9 mouse cellular contexts compared by ENCODE assay signal in genomic region chr3:88297321-88297851, GRCm38 (mm10). TPM values are rescaled to one million over a fixed set of nuclear protein-coding genes. Genes with fewer than 3 reads are reported as not detected.
DNase-seq lines count a peak whose midpoint lies in the region; ATAC-seq and TF ChIP-seq lines count a peak whose summit lies in the region.
"Had no signal": no experiment of that assay in that cellular context is flagged by ENCODE, and none has a peak within 500 bp of the region (broad histone marks: within the 10 kb centered on the region; RNA-seq: fewer than 3 reads in every experiment).

No protein-coding gene starts in this region.

- peak overlapping the region; percentile 90 to 95 for H3K27ac ChIP-seq in heart, embryonic 14.5 days (replicated peaks in 1 of 2; ENCODE audit: control insufficient read depth in 1 of 2, insufficient read depth in 1 of 2, low read depth in 2 of 2, low read length in 2 of 2)
- H3K27ac ChIP-seq in CH12.LX (ENCODE audit: insufficient read depth, low read depth) = peak overlapping the region; percentile 83
- peak overlapping the region; percentile 90 for H3K27ac ChIP-seq in hindbrain, embryonic 14.5 days
- peak overlapping the region; percentile 90 for H3K27ac ChIP-seq in liver, embryonic 16.5 days (ENCODE audit: low read length)

- dilution Hi-C loops in CH12.LX (cut with MboI; ENCODE audit: extremely low pct_ligation_motif_present, extremely low pct_unique_long_range_greater_than_20kb, low sequenced_read_pairs) = no loop called here

- in situ Hi-C loops in CH12.LX (cut with MboI; ENCODE audit: low pct_ligation_motif_present, low pct_unique_long_range_greater_than_20kb, low sequenced_read_pairs) = loop anchor here (5.0 kb wide), 1 partner anchor 35 kb away; no protein-coding TSS in a partner anchor

- no peaks in the 10 kb centered on the region for H3K27me3 ChIP-seq in heart, embryonic 14.5 days (ENCODE audit: control insufficient read depth, insufficient read depth, low read length)
- no peaks in the 10 kb centered on the region for H3K27me3 ChIP-seq in CH12.LX (replicated peaks)
- H3K27me3 ChIP-seq in hindbrain, embryonic 14.5 days (ENCODE audit: control insufficient read depth, insufficient read depth, low read length) = no peaks in the 10 kb centered on the region
- no peaks in the 10 kb centered on the region for H3K27me3 ChIP-seq in liver, embryonic 16.5 days (ENCODE audit: control insufficient read depth, insufficient read depth, low read depth, low read length)
- no peaks in the 10 kb centered on the region for H3K27me3 ChIP-seq in splenic B cell, adult 2 months (ENCODE audit: control insufficient read depth, insufficient read depth, low read length, poor library complexity, severe bottlenecking)

- no peak for DNase-seq in heart, postnatal 25 days (ENCODE audit: low spot score)
- peak; percentile 57 for DNase-seq in CH12.LX (ENCODE audit: extremely low read depth)
- DNase-seq in hindbrain, embryonic 14.5 days (ENCODE audit: low spot score) = no peak
- peak; percentile 68 for DNase-seq in splenic B cell, adult 2 months (ENCODE audit: low read depth, low spot score)
- DNase-seq in ovary, postnatal 36 days (ENCODE audit: low spot score) = no peak

- no peak for TF ChIP-seq CTCF in CH12.LX (conservative IDR thresholded peaks at IDR 0.05 in 1 of 2, IDR thresholded peaks at IDR 0.05 in 1 of 2; ENCODE audit: low read depth in 2 of 2, low read length in 2 of 2)

- no peaks in the 10 kb centered on the region for H3K9me3 ChIP-seq in heart, embryonic 14.5 days (ENCODE audit: control insufficient read depth, low read length)
- no peaks in the 10 kb centered on the region for H3K9me3 ChIP-seq in CH12.LX (replicated peaks; ENCODE audit: low read length)
- H3K9me3 ChIP-seq in hindbrain, embryonic 14.5 days (ENCODE audit: control insufficient read depth, low read length) = no peaks in the 10 kb centered on the region
- H3K9me3 ChIP-seq in liver, embryonic 16.5 days (replicated peaks; ENCODE audit: control insufficient read depth, low read length) = no peaks in the 10 kb centered on the region

- peak overlapping the region; percentile 81 for H3K9ac ChIP-seq in heart, embryonic 14.5 days (ENCODE audit: low read length)
- peak overlapping the region; percentile 61 for H3K9ac ChIP-seq in CH12.LX (ENCODE audit: insufficient read depth, low read depth)
- peak overlapping the region; percentile 77 for H3K9ac ChIP-seq in hindbrain, embryonic 14.5 days
- H3K9ac ChIP-seq in liver, embryonic 16.5 days (ENCODE audit: low read depth, low read length) = peak overlapping the region; percentile 79

- peaks cover 43% of the 10 kb centered on the region for H3K79me2 ChIP-seq in CH12.LX (replicated peaks; ENCODE audit: control insufficient read depth, extremely low read depth, insufficient read depth, poor library complexity, severe bottlenecking)

- TF ChIP-seq EP300 in CH12.LX (IDR thresholded peaks at IDR 0.05; ENCODE audit: low read length) = no peak

- peak overlapping the region; percentile 95 for H3K4me2 ChIP-seq in heart, embryonic 14.5 days (ENCODE audit: low read length)
- peak overlapping the region; percentile 59; the same call in 1 of the 2 replicates for H3K4me2 ChIP-seq in CH12.LX (ENCODE audit: insufficient read depth, low read depth, poor library complexity, severe bottlenecking)
- H3K4me2 ChIP-seq in hindbrain, embryonic 14.5 days (replicated peaks) = peak overlapping the region; percentile 86
- H3K4me2 ChIP-seq in liver, embryonic 16.5 days (ENCODE audit: low read depth, low read length) = peak overlapping the region; percentile 78

- intact Hi-C loops in heart, postnatal 25 days (cut with DNase I) = no loop called here

- TF ChIP-seq RAD21 in CH12.LX (IDR thresholded peaks at IDR 0.05; ENCODE audit: low read depth, low read length) = no peak

- WGBS in heart, embryonic 14.5 days = under 1% methylated on average over 30 of the region's 30 CpGs
- under 1% methylated on average over 30 of the region's 30 CpGs for WGBS in hindbrain, embryonic 14.5 days
- under 1% methylated on average over 30 of the region's 30 CpGs for WGBS in liver, embryonic 16.5 days (ENCODE audit: insufficient replicate concordance)

- H3K36me3 ChIP-seq in heart, embryonic 14.5 days (ENCODE audit: control insufficient read depth, insufficient read depth, low read length) = peaks cover 39% of the 10 kb centered on the region
- H3K36me3 ChIP-seq in CH12.LX (replicated peaks in 1 of 2; ENCODE audit: control insufficient read depth in 1 of 2, insufficient read depth in 1 of 2, low read length in 1 of 2) = peaks cover 29 to 47% of the 10 kb centered on the region in 2 experiments
- peaks cover 35% of the 10 kb centered on the region for H3K36me3 ChIP-seq in hindbrain, embryonic 14.5 days (replicated peaks; ENCODE audit: control insufficient read depth, insufficient read depth)
- H3K36me3 ChIP-seq in liver, embryonic 16.5 days (ENCODE audit: control insufficient read depth, insufficient read depth) = peaks cover 25% of the 10 kb centered on the region
- peaks cover 12% of the 10 kb centered on the region for H3K36me3 ChIP-seq in splenic B cell, adult 2 months (ENCODE audit: control insufficient read depth, insufficient read depth, low read length, poor library complexity, severe bottlenecking)

- TF ChIP-seq POLR2A in CH12.LX (IDR thresholded peaks at IDR 0.05; ENCODE audit: low read depth, low read length) = no peak

- ATAC-seq in heart, embryonic 14.5 days (ENCODE audit: insufficient number of reproducible peaks, insufficient read depth, low FRiP score, low read depth) = no peak
- ATAC-seq in common myeloid progenitor, adult 5-6 weeks (replicated peaks; ENCODE audit: low read depth, poor library complexity, severe bottlenecking) = peak; percentile 12
- no peak for ATAC-seq in hindbrain, embryonic 14.5 days (ENCODE audit: low FRiP score)
- ATAC-seq in liver, embryonic 16.5 days (ENCODE audit: low read depth) = 0 out of 2 replicates have a peak, but pooled peaks have one; percentile 7

- peak overlapping the region; percentile 70 to 93 for H3K4me3 ChIP-seq in heart, embryonic 14.5 days (ENCODE audit: control insufficient read depth in 1 of 2, insufficient read depth in 1 of 2, low read depth in 1 of 2, low read length in 2 of 2)
- H3K4me3 ChIP-seq in CH12.LX (replicated peaks in 1 of 3; ENCODE audit: low read depth in 2 of 3, low read length in 2 of 3, poor library complexity in 1 of 3) = peak overlapping the region; percentile 82 to 98 (median 95)
- H3K4me3 ChIP-seq in hindbrain, embryonic 14.5 days (replicated peaks; ENCODE audit: low read length) = peak overlapping the region; percentile 75
- H3K4me3 ChIP-seq in liver, embryonic 16.5 days (ENCODE audit: low read depth, low read length) = peak overlapping the region; percentile 80

- H3K4me1 ChIP-seq in heart, embryonic 14.5 days (ENCODE audit: control insufficient read depth in 2 of 2, insufficient read depth in 2 of 2, low read length in 2 of 2) = peaks cover 2 to 17% of the 10 kb centered on the region in 2 experiments; a peak in 2 of 4 replicates
- H3K4me1 ChIP-seq in CH12.LX (ENCODE audit: control insufficient read depth in 1 of 2, insufficient read depth in 2 of 2) = peaks cover 0 to 28% of the 10 kb centered on the region in 2 experiments; a peak in 3 of 4 replicates
- H3K4me1 ChIP-seq in hindbrain, embryonic 14.5 days (replicated peaks; ENCODE audit: control insufficient read depth, insufficient read depth, low read length) = peaks cover 17% of the 10 kb centered on the region
- peaks cover 15% of the 10 kb centered on the region for H3K4me1 ChIP-seq in liver, embryonic 16.5 days (ENCODE audit: control insufficient read depth, low read depth, low read length)

RNA-seq across cellular contexts. Expression of gene Cct3, which starts 0.5 kb away (rescaled TPM):
- polyA plus RNA-seq in heart, embryonic 14.5 days (2014; fragmentation: Nextera tagmentation; extraction: Ambion mirVana) = 386 and 393 TPM in 2 replicates
- 100 to 1,000 TPM; 184 to 199 TPM for total RNA-seq in heart, postnatal 25 days (2021)
- 755 and 1,009 TPM in 2 replicates for total RNA-seq in CH12.LX (2012; rRNA removed)
- 742 and 817 TPM in 2 replicates for total RNA-seq in CH12.LX (2014; rRNA removed)
- 546 and 579 TPM in 2 replicates for polyA plus RNA-seq in CH12.LX (2012; ENCODE audit: insufficient read length, low read depth)
- 331 and 375 TPM in 2 replicates for total RNA-seq in common myeloid progenitor, adult 5-6 weeks (2017)
- polyA plus RNA-seq in hindbrain, embryonic 14.5 days (2014; fragmentation: Nextera tagmentation; extraction: Ambion mirVana) = 455 and 498 TPM in 2 replicates
- polyA plus RNA-seq in liver, embryonic 16.5 days (2015; fragmentation: Nextera tagmentation; extraction: Ambion mirVana) = 213 and 227 TPM in 2 replicates

RNA-seq across cellular contexts. Expression of gene Tsacc, which starts 0.6 kb away (rescaled TPM):
- polyA plus RNA-seq in heart, embryonic 14.5 days (2014; fragmentation: Nextera tagmentation; extraction: Ambion mirVana) = 12.2 and 14.4 TPM in 2 replicates
- total RNA-seq in heart, postnatal 25 days (2021) = 1 to 10 TPM; 4.8 to 5.4 TPM
- 9.3 and 9.5 TPM in 2 replicates for total RNA-seq in CH12.LX (2012; rRNA removed)
- 4.4 and 6.7 TPM in 2 replicates for total RNA-seq in CH12.LX (2014; rRNA removed)
- 9.1 and 11.3 TPM in 2 replicates for polyA plus RNA-seq in CH12.LX (2012; ENCODE audit: insufficient read length, low read depth)
- total RNA-seq in common myeloid progenitor, adult 5-6 weeks (2017) = 2.6 and 2.8 TPM in 2 replicates
- 5.8 and 8.5 TPM in 2 replicates for polyA plus RNA-seq in hindbrain, embryonic 14.5 days (2014; fragmentation: Nextera tagmentation; extraction: Ambion mirVana)
- 4.1 and 4.7 TPM in 2 replicates for polyA plus RNA-seq in liver, embryonic 16.5 days (2015; fragmentation: Nextera tagmentation; extraction: Ambion mirVana)

RNA-seq across cellular contexts. Expression of gene Gm38392, which starts 10.4 kb away (rescaled TPM):
- polyA plus RNA-seq in heart, embryonic 14.5 days (2014; fragmentation: Nextera tagmentation; extraction: Ambion mirVana) = 0.23 TPM in 1 of 2 replicates, not detected in the other
- under 1 TPM in 1 of 2 experiments, not detected in 1; 0.22 TPM for total RNA-seq in heart, postnatal 25 days (2021)
- total RNA-seq in CH12.LX (2012; rRNA removed) (0.08 TPM in 1 of 2 replicates, not detected in the other), CH12.LX (2014; rRNA removed) (not detected in 2 replicates)
- not detected in 2 replicates for polyA plus RNA-seq in CH12.LX (2012; ENCODE audit: insufficient read length, low read depth)
- not detected in 2 replicates for total RNA-seq in common myeloid progenitor, adult 5-6 weeks (2017)
- polyA plus RNA-seq in hindbrain, embryonic 14.5 days (2014; fragmentation: Nextera tagmentation; extraction: Ambion mirVana) = 0.37 TPM in 1 of 2 replicates, not detected in the other
- 0.35 TPM in 1 of 2 replicates, not detected in the other for polyA plus RNA-seq in liver, embryonic 16.5 days (2015; fragmentation: Nextera tagmentation; extraction: Ambion mirVana)
- polyA plus RNA-seq: brain, embryonic 14.5 days had no signal

RNA-seq across cellular contexts. Expression of gene Glmp, which starts 27.4 kb away (rescaled TPM):
- 98.1 and 126 TPM in 2 replicates for polyA plus RNA-seq in heart, embryonic 14.5 days (2014; fragmentation: Nextera tagmentation; extraction: Ambion mirVana)
- total RNA-seq in heart, postnatal 25 days (2021) = 10 to 100 TPM; 71.9 to 79.7 TPM
- total RNA-seq in CH12.LX (2012; rRNA removed) = 67.4 and 75.6 TPM in 2 replicates
- 37.8 and 42.7 TPM in 2 replicates for total RNA-seq in CH12.LX (2014; rRNA removed)
- 134 and 163 TPM in 2 replicates for polyA plus RNA-seq in CH12.LX (2012; ENCODE audit: insufficient read length, low read depth)
- 8.6 and 19.4 TPM in 2 replicates for total RNA-seq in common myeloid progenitor, adult 5-6 weeks (2017)
- 72.7 and 81.3 TPM in 2 replicates for polyA plus RNA-seq in hindbrain, embryonic 14.5 days (2014; fragmentation: Nextera tagmentation; extraction: Ambion mirVana)
- polyA plus RNA-seq in liver, embryonic 16.5 days (2015; fragmentation: Nextera tagmentation; extraction: Ambion mirVana) = 97.1 and 97.9 TPM in 2 replicates

RNA-seq across cellular contexts. Expression of gene Tmem79, which starts 38.6 kb away (rescaled TPM):
- polyA plus RNA-seq in heart, embryonic 14.5 days (2014; fragmentation: Nextera tagmentation; extraction: Ambion mirVana) = 1.1 TPM in 2 replicates
- 1 to 10 TPM; 1.8 to 2.2 TPM for total RNA-seq in heart, postnatal 25 days (2021)
- total RNA-seq in CH12.LX (2012; rRNA removed) (3.2 and 3.4 TPM in 2 replicates), CH12.LX (2014; rRNA removed) (1.0 and 1.6 TPM in 2 replicates)
- 3.5 and 3.7 TPM in 2 replicates for polyA plus RNA-seq in CH12.LX (2012; ENCODE audit: insufficient read length, low read depth)
- 6.7 TPM in 1 of 2 replicates, not detected in the other for total RNA-seq in common myeloid progenitor, adult 5-6 weeks (2017)
- 0.67 and 0.82 TPM in 2 replicates for polyA plus RNA-seq in hindbrain, embryonic 14.5 days (2014; fragmentation: Nextera tagmentation; extraction: Ambion mirVana)
- 1.0 and 1.4 TPM in 2 replicates for polyA plus RNA-seq in liver, embryonic 16.5 days (2015; fragmentation: Nextera tagmentation; extraction: Ambion mirVana)

Comparison
In these comparisons a context has a peak if more than half of its experiments do, and no peak if none do; other contexts are left out.
1. ATAC-seq: peak in common myeloid progenitor, adult 5-6 weeks (single experiment) and liver, embryonic 16.5 days (single experiment); none in heart, embryonic 14.5 days (single experiment) and hindbrain, embryonic 14.5 days (single experiment).
2. DNase-seq: peak in CH12.LX (single experiment) and splenic B cell, adult 2 months (single experiment); none in heart, postnatal 25 days (single experiment), hindbrain, embryonic 14.5 days (single experiment) and ovary, postnatal 36 days (single experiment).
3. Peak in every context shown above with its lines, with median percentiles within 50 percentile points of each other: H3K27ac ChIP-seq, H3K4me2 ChIP-seq, H3K4me3 ChIP-seq and H3K9ac ChIP-seq.